Comparison of ENCODE assay signal across 10 mouse cellular contexts in genomic region chr7:114171354-114172097, GRCm38 (mm10). TPM values are rescaled to one million over a fixed set of nuclear protein-coding genes. Genes with fewer than 3 reads are reported as not detected.
DNase-seq lines count a peak whose midpoint lies in the region; ATAC-seq and TF ChIP-seq lines count a peak whose summit lies in the region.
"Had no signal": no experiment of that assay in that cellular context is flagged by ENCODE, and none has a peak within 500 bp of the region (broad histone marks: within the 10 kb centered on the region; RNA-seq: fewer than 3 reads in every experiment).

No protein-coding gene starts in this region.

- peak; percentile 25 for DNase-seq in urinary bladder, postnatal 25 days (ENCODE audit: low spot score)
- no peak for DNase-seq in urinary bladder, adult 2 months (ENCODE audit: low spot score)
- DNase-seq in liver, adult 2 months (ENCODE audit: extremely low read depth, low read depth, low spot score): peak; percentile 17
- DNase-seq in cerebellum, postnatal 10 days: no peak
- DNase-seq in right cerebral cortex, postnatal 25 days: no peak
- no peak for DNase-seq in cerebellum, adult 11-12 months
- DNase-seq: embryo, embryonic 11 days had no signal

- no peaks in the 10 kb centered on the region for H3K9me3 ChIP-seq in heart, embryonic 13.5 days
- H3K9me3 ChIP-seq: hindbrain, embryonic 13.5 days; midbrain, embryonic 12.5 days had no signal

- peaks cover 38% of the 10 kb centered on the region for H3K4me1 ChIP-seq in heart, embryonic 13.5 days
- no peaks in the 10 kb centered on the region for H3K4me1 ChIP-seq in liver, adult 2 months (ENCODE audit: control insufficient read depth, insufficient read depth, low read length)
- H3K4me1 ChIP-seq: hindbrain, embryonic 13.5 days; midbrain, embryonic 12.5 days had no signal

- H3K27me3 ChIP-seq in heart, embryonic 13.5 days (replicated peaks): no peaks in the 10 kb centered on the region
- H3K27me3 ChIP-seq in liver, adult 2 months (ENCODE audit: control insufficient read depth, insufficient read depth, low read length): no peaks in the 10 kb centered on the region; the same call in 1 of the 2 replicates
- H3K27me3 ChIP-seq: hindbrain, embryonic 13.5 days; midbrain, embryonic 12.5 days had no signal

- H3K4me3 ChIP-seq in heart, embryonic 13.5 days: no peak overlapping the region
- no peak overlapping the region for H3K4me3 ChIP-seq in liver, adult 2 months (ENCODE audit: insufficient read depth, low read depth, low read length)
- H3K4me3 ChIP-seq: hindbrain, embryonic 13.5 days; midbrain, embryonic 12.5 days had no signal

- H3K4me2 ChIP-seq in heart, embryonic 13.5 days: peak overlapping the region; percentile 22; the same call in 1 of the 2 replicates
- H3K4me2 ChIP-seq: hindbrain, embryonic 13.5 days; midbrain, embryonic 12.5 days had no signal

- H3K27ac ChIP-seq in heart, embryonic 13.5 days (replicated peaks): peak overlapping the region; percentile 87
- 0 out of 2 replicates have a peak overlapping the region, but pooled peaks have one; percentile 0 for H3K27ac ChIP-seq in liver, adult 2 months (replicated peaks; ENCODE audit: insufficient read depth, low read depth, low read length)
- H3K27ac ChIP-seq: hindbrain, embryonic 13.5 days; midbrain, embryonic 12.5 days had no signal

- no peak for TF ChIP-seq POLR2A in liver, adult 2 months (IDR thresholded peaks at IDR 0.05; ENCODE audit: extremely low read depth, insufficient read depth, low read length)

- H3K79me2 ChIP-seq in liver, adult 2 months (ENCODE audit: control insufficient read depth, insufficient read depth, low read length): no peaks in the 10 kb centered on the region

- no peaks in the 10 kb centered on the region for H3K36me3 ChIP-seq in heart, embryonic 13.5 days
- no peaks in the 10 kb centered on the region for H3K36me3 ChIP-seq in liver, adult 2 months (ENCODE audit: control insufficient read depth, insufficient read depth, low read length)
- H3K36me3 ChIP-seq: hindbrain, embryonic 13.5 days; midbrain, embryonic 12.5 days had no signal

- ATAC-seq in heart, embryonic 13.5 days (ENCODE audit: extremely low read depth, insufficient number of reproducible peaks, low FRiP score, low TSS enrichment): peak; percentile 34; the same call in 1 of the 2 replicates

- H3K9ac ChIP-seq in heart, embryonic 13.5 days: peak overlapping the region; percentile 17
- no peak overlapping the region for H3K9ac ChIP-seq in liver, adult 2 months (ENCODE audit: low read depth, low read length)
- H3K9ac ChIP-seq: hindbrain, embryonic 13.5 days; midbrain, embryonic 12.5 days had no signal

- 18% methylated on average over 8 of the region's 8 CpGs for WGBS in heart, embryonic 13.5 days
- 73% methylated on average over 8 of the region's 8 CpGs for WGBS in liver, adult 2 months

- TF ChIP-seq CTCF in liver, adult 2 months (IDR thresholded peaks at IDR 0.05; ENCODE audit: low read depth, low read length): no peak

RNA-seq across cellular contexts. Expression of gene Rras2, which starts 53.9 kb away (rescaled TPM):
- polyA plus RNA-seq in urinary bladder, adult 2 months (2012; rRNA removed): 32.3 and 41.7 TPM in 2 replicates
- polyA plus RNA-seq in heart, embryonic 13.5 days (2015; fragmentation: Nextera tagmentation; extraction: Ambion mirVana): 47.2 and 48.0 TPM in 2 replicates
- total RNA-seq in liver, adult 2 months (2014; rRNA removed): 18.3 and 18.9 TPM in 2 replicates
- polyA plus RNA-seq in liver, adult 2 months (2012; rRNA removed): 6.0 TPM in 2 replicates

Comparison
In these comparisons a context has a peak if more than half of its experiments do, and no peak if none do; other contexts are left out.
1. DNase-seq: peak in urinary bladder, postnatal 25 days (single experiment) and liver, adult 2 months (single experiment); none in urinary bladder, adult 2 months (single experiment), cerebellum, postnatal 10 days (0 of 2), right cerebral cortex, postnatal 25 days (single experiment) and cerebellum, adult 11-12 months (single experiment).